Mouse (Mus musculus): ENCODE measurements around the gene Cnnm1.

DNA sequence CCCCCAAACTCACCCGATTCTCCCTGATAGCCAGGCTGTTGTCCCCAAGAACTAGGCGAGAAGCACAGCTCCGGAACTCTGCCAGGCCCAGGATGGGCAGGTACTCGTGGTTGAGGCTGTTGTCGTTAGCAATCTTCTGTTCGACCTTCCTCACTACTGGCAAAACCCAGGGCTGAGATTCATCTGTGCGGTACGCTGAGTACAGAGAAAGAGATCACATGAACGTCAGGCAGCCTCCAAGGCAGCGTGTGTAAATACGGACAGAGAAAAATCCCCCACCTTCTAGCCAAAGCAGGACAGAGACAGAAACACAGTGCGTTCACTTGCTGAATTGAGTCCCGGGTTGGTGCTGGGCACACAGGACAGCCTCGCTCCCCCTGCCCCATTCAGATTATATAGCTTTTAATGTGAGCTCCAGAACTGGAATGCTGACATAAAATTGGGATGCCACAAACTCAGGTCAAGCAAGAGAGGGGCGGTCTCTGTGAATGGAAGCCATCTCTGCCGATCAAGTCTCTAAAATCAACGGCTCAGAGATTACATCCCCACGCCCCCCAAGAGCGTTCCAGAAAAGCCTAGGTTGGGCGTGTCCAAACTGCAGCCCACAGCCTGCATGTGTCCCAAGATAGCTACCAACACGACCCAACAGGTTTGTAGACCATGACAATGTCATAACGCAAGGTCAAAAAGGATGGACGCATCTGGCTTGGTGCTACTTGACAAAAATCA is 75.6 kb downstream of the Cnnm1 start:
- no peak for TF ChIP-seq MAFK (IDR thresholded peaks at IDR 0.05; ENCODE audit: insufficient read depth, low read depth, low read length)
- TF ChIP-seq ZNF384 (IDR thresholded peaks at IDR 0.05; ENCODE audit: low read depth, low read length): no peak
- TF ChIP-seq HCFC1 (IDR thresholded peaks at IDR 0.05; ENCODE audit: borderline replicate concordance, insufficient read depth, low read length): no peak
- no peak for TF ChIP-seq ZC3H11A (IDR thresholded peaks at IDR 0.05; ENCODE audit: borderline replicate concordance, low read depth, low read length)
- TF ChIP-seq CHD2 (IDR thresholded peaks at IDR 0.05; ENCODE audit: low read depth, low read length): no peak

Measured in ES-E14 (cell line).